Mouse (Mus musculus): ENCODE measurements at regions not wholly inside any gene's neighbourhood (a gene's known extent, or its start where the extent isn't known, plus 50 kb on each side); places are given as distances from the start of the nearest gene placed in this dataset.

DNA sequence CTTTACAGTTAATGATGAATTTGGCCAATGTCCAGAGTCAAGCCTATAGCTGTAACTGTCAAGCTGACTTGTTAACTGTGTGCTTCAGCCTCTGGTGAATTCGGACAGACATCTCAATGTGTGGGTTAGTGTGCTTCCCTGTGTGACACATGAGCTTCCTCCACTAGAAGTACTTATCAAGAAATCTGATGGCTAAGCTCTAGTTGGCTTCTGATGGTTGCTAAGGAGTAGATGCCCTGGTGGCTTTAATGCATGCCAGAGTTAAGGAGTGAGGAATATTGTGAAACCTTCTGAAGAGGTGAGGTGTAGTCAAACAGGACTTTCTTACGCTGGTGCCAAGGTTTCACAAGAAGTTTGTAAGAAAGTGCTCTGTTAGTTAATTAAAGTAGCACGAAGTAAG is 208.1 kb upstream of the Tet2 start:
- H3K9ac ChIP-seq (ENCODE audit: low read length): no peak overlapping the region
- no peak overlapping the region for H3K27ac ChIP-seq (ENCODE audit: low read length)
- H3K36me3 ChIP-seq (ENCODE audit: control insufficient read depth, insufficient read depth, low read length): no peaks in the 10 kb centered on the region
- 79% methylated on average over 3 of the region's 3 CpGs for WGBS
- H3K4me1 ChIP-seq (ENCODE audit: control insufficient read depth, insufficient read depth, low read length): peaks cover 14% of the 10 kb centered on the region
- H3K27me3 ChIP-seq (ENCODE audit: control insufficient read depth, insufficient read depth, low read length): no peaks in the 10 kb centered on the region
- no peak overlapping the region for H3K4me2 ChIP-seq (ENCODE audit: low read depth, low read length)
- no peaks in the 10 kb centered on the region for H3K9me3 ChIP-seq (replicated peaks; ENCODE audit: control insufficient read depth, low read length)
- H3K4me3 ChIP-seq (replicated peaks; ENCODE audit: low read length): no peak overlapping the region
- peak; percentile 31; the same call in 1 of the 2 replicates for ATAC-seq (ENCODE audit: insufficient read depth, low FRiP score)

DNA sequence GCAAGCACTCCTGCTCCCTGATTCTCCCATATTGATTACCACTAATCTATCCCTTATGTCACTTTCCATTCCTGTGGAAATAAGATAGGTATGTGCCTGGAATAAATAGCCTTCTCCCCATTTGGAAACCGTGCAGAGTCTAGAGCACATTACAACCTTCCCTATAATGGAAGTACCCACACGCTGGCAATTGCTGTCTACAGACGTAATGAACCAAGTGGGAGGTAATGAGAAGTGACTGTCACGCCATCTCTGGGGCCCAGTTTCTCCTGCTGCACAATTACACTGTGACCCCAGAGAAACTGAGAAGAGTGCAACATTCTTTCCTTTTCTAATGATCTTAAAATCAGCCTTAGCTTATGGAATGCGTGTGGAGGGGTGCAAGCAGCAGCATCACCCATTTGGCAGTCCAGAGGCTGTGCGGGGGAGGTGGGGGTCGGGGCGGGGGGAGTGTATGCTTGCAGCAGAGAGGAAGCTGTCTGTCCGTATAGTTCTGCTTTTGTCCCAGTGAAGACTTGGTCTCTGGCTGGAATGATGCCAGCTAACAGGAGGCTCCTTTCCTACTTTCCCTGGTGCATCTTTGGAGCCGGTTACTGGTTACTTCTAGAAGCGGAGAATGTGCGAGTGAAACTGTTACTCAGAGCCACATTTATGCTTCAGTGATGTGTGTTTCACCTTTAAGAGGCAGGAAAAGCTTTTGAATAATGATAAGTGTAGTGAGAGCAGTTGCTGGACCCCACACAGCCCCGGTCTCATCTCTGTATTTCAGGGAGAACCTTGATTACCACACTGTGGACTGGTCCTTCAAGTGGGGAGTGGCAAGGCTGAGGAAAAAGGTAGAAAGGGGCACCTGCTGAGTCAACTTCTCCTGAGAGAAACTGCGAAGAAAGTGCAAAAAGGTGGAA is 209.3 kb upstream of the Tet2 start:
- Histone ChIP-seq H3K27me3 (ENCODE audit: control insufficient read depth, insufficient read depth, low read length) (no peaks in the 10 kb centered on the region), H3K4me1 (ENCODE audit: control insufficient read depth, insufficient read depth, low read length) (peaks cover 21% of the 10 kb centered on the region), H3K9ac (ENCODE audit: low read length) (peak overlapping the region; percentile 39; the same call in 1 of the 2 replicates), H3K4me2 (ENCODE audit: low read depth, low read length) (peak overlapping the region; percentile 38), H3K36me3 (ENCODE audit: control insufficient read depth, insufficient read depth, low read length) (no peaks in the 10 kb centered on the region), H3K4me3 (replicated peaks; ENCODE audit: low read length) (no peak overlapping the region), H3K27ac (ENCODE audit: low read length) (peak overlapping the region; percentile 62), H3K9me3 (replicated peaks; ENCODE audit: control insufficient read depth, low read length) (no peaks in the 10 kb centered on the region)
- 0 out of 2 replicates have a peak, but pooled peaks have one; percentile 41 for ATAC-seq (ENCODE audit: insufficient read depth, low FRiP score)
- 37% methylated on average over 14 of the region's 14 CpGs for WGBS

DNA sequence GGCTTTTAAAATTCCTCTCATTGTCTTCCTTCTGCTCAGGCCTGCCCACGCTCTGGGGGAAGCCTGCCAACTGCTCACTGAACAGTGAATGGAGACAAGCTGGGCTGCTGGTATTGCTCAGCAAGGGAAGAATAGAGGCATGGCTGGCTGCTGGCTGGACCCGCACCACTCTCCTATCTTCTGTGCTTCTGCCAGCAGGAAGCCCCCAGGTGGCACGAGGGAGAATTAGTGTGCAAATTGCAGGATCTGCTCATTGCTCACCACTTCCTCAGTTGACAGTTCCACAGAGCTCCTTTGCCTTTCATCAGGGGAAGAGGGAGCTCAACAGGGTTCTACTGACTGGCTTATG is 209.9 kb upstream of the Tet2 start:
- H3K4me1 ChIP-seq (ENCODE audit: control insufficient read depth, insufficient read depth, low read length): peaks cover 21% of the 10 kb centered on the region
- WGBS: 12% methylated on average over 3 of the region's 3 CpGs
- H3K4me3 ChIP-seq (replicated peaks; ENCODE audit: low read length): no peak overlapping the region
- no peaks in the 10 kb centered on the region for H3K9me3 ChIP-seq (replicated peaks; ENCODE audit: control insufficient read depth, low read length)
- peak overlapping the region; percentile 39; the same call in 1 of the 2 replicates for H3K9ac ChIP-seq (ENCODE audit: low read length)
- H3K36me3 ChIP-seq (ENCODE audit: control insufficient read depth, insufficient read depth, low read length): no peaks in the 10 kb centered on the region
- H3K27me3 ChIP-seq (ENCODE audit: control insufficient read depth, insufficient read depth, low read length): no peaks in the 10 kb centered on the region
- ATAC-seq (ENCODE audit: insufficient read depth, low FRiP score): no peak
- peak overlapping the region; percentile 38; the same call in 1 of the 2 replicates for H3K4me2 ChIP-seq (ENCODE audit: low read depth, low read length)
- H3K27ac ChIP-seq (ENCODE audit: low read length): peak overlapping the region; percentile 62

DNA sequence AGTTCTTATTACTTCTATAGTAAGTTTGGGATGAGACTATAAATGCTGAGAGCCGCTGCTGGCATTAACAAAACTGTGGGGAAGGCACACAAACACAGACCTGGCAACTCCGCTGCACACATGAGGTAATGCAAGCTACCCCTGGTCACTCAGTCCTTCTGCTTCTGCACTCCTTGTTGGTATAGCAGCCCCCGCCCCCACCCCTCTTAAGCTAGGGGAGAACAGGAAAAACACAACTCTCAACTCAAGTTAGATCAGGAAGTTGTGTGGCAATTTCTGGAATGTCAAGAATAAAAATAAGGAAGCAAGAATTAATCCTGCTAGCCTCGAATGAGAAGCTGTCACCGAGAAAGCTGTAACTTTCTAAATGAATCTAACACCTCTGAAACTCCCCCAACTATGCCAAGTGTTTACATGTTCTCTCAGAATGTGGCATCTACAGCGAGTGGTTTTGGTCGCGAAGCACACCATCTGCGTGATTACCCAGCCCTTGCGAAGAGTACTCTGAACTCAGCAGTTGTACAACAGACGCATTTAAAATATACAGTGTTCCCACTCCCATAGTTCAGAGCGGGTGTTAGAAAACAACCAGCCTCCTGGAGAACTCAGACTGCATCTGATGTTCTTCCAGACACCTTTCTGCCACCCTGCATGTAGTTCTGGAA is 212.9 kb upstream of the Tet2 start:
- no peaks in the 10 kb centered on the region for H3K27me3 ChIP-seq (ENCODE audit: control insufficient read depth, insufficient read depth, low read length)
- H3K4me3 ChIP-seq (replicated peaks; ENCODE audit: low read length): no peak overlapping the region
- H3K9me3 ChIP-seq (replicated peaks; ENCODE audit: control insufficient read depth, low read length): no peaks in the 10 kb centered on the region
- ATAC-seq (ENCODE audit: insufficient read depth, low FRiP score): no peak
- H3K4me1 ChIP-seq (ENCODE audit: control insufficient read depth, insufficient read depth, low read length): peaks cover 21% of the 10 kb centered on the region
- peak overlapping the region; percentile 26 for H3K4me2 ChIP-seq (ENCODE audit: low read depth, low read length)
- H3K27ac ChIP-seq (ENCODE audit: low read length): no peak overlapping the region
- 34% methylated on average over 12 of the region's 12 CpGs for WGBS
- no peaks in the 10 kb centered on the region for H3K36me3 ChIP-seq (ENCODE audit: control insufficient read depth, insufficient read depth, low read length)
- H3K9ac ChIP-seq (ENCODE audit: low read length): no peak overlapping the region

DNA sequence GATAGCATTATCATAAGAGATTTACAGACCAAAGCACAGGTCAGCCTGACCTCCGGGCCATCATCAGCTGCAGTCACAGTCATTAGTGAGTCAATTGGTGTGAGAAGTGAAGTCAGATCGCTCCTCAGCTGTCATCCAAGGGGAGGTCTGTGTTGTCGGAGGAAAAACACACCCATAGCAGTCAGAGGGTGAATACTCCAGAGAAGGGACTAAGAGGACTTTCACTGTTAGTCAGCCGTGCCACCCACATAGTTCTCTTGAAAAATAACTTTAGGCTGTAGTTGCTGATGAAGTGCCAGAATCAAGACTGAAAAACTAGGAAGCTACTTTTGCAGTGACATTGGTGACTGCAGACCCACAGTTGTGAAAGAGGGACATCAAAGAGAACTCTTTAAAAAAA is 213.5 kb upstream of the Tet2 start:
- no peak overlapping the region for H3K4me3 ChIP-seq (replicated peaks; ENCODE audit: low read length)
- H3K9ac ChIP-seq (ENCODE audit: low read length): no peak overlapping the region
- WGBS: 14% methylated on average over 4 of the region's 4 CpGs
- peaks cover 21% of the 10 kb centered on the region for H3K4me1 ChIP-seq (ENCODE audit: control insufficient read depth, insufficient read depth, low read length)
- no peaks in the 10 kb centered on the region for H3K9me3 ChIP-seq (replicated peaks; ENCODE audit: control insufficient read depth, low read length)
- H3K4me2 ChIP-seq (ENCODE audit: low read depth, low read length): peak overlapping the region; percentile 26
- no peak overlapping the region for H3K27ac ChIP-seq (ENCODE audit: low read length)
- no peak for ATAC-seq (ENCODE audit: insufficient read depth, low FRiP score)
- H3K27me3 ChIP-seq (ENCODE audit: control insufficient read depth, insufficient read depth, low read length): no peaks in the 10 kb centered on the region
- no peaks in the 10 kb centered on the region for H3K36me3 ChIP-seq (ENCODE audit: control insufficient read depth, insufficient read depth, low read length)

DNA sequence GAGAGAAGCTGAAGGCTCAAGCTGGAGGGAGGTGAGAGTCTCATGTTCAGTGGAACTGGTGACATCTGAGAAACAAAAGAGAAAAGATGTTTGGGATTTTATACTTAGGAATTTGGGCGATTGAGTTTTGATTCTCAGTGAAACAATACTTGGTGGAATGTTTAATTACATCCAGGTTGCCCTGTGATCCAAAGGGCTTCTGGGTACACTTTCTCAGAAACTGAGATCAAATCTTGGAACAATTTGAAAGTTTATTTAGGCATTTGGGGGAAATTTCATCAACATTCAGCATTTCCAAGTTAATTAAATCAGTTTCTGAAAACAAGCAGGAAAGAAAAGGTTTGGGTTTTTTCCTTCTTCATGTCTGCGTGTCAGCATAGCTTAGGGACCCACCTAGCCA is 214.7 kb upstream of the Tet2 start:
- H3K4me1 ChIP-seq (ENCODE audit: control insufficient read depth, insufficient read depth, low read length): peaks cover 13% of the 10 kb centered on the region
- no peak for ATAC-seq (ENCODE audit: insufficient read depth, low FRiP score)
- WGBS: 77% methylated on average over 2 of the region's 2 CpGs
- H3K27ac ChIP-seq (ENCODE audit: low read length): no peak overlapping the region
- no peak overlapping the region for H3K4me3 ChIP-seq (replicated peaks; ENCODE audit: low read length)
- no peak overlapping the region for H3K4me2 ChIP-seq (ENCODE audit: low read depth, low read length)
- H3K9me3 ChIP-seq (replicated peaks; ENCODE audit: control insufficient read depth, low read length): no peaks in the 10 kb centered on the region
- H3K27me3 ChIP-seq (ENCODE audit: control insufficient read depth, insufficient read depth, low read length): no peaks in the 10 kb centered on the region
- no peaks in the 10 kb centered on the region for H3K36me3 ChIP-seq (ENCODE audit: control insufficient read depth, insufficient read depth, low read length)
- no peak overlapping the region for H3K9ac ChIP-seq (ENCODE audit: low read length)

DNA sequence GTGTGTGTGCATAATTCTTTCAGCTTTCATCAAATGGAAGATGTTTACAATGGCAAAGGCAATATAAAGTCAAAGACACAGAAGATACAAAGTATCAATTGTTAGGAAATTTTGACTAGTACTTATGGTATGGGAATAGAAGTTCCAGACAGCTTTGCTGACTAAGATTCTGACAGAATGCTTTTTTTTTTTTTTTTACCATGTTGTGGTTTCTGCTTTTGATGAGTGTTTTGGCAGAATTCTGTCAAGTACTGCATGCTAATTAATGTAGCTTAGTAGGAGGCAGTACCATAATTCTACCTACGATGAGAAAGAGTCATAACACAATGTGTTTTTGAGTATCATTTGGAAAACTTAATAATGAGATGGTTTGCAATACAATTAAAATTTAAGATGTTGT is 215.3 kb upstream of the Tet2 start:
- no peak overlapping the region for H3K4me2 ChIP-seq (ENCODE audit: low read depth, low read length)
- no peak overlapping the region for H3K9ac ChIP-seq (ENCODE audit: low read length)
- no peak for ATAC-seq (ENCODE audit: insufficient read depth, low FRiP score)
- H3K4me3 ChIP-seq (replicated peaks; ENCODE audit: low read length): no peak overlapping the region
- H3K9me3 ChIP-seq (replicated peaks; ENCODE audit: control insufficient read depth, low read length): no peaks in the 10 kb centered on the region
- peaks cover 7% of the 10 kb centered on the region; the same call in 1 of the 2 replicates for H3K4me1 ChIP-seq (ENCODE audit: control insufficient read depth, insufficient read depth, low read length)
- H3K36me3 ChIP-seq (ENCODE audit: control insufficient read depth, insufficient read depth, low read length): no peaks in the 10 kb centered on the region
- H3K27me3 ChIP-seq (ENCODE audit: control insufficient read depth, insufficient read depth, low read length): no peaks in the 10 kb centered on the region
- H3K27ac ChIP-seq (ENCODE audit: low read length): no peak overlapping the region
- 88% methylated on average over 1 of the region's 1 CpGs for WGBS

DNA sequence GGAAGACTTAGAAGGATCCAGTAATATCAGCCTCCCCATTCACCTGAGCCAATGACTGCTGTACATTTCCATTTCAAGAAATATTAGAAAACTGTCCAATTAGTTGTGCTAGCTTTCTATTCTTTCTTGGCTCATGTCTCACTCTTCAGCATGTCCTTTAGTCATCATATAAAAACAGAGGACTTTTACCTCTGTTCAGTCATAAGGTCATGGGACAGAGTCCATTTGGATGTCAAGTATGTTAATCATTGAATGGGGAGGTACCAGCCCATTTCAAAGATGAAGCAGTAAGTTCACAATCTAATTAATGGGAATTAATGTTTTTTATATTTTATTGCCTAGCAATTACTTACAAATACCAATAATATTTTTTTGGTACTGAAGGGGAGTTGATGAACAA is 218.8 kb upstream of the Tet2 start:
- H3K4me3 ChIP-seq (replicated peaks; ENCODE audit: low read length): no peak overlapping the region
- no peak overlapping the region for H3K9ac ChIP-seq (ENCODE audit: low read length)
- H3K36me3 ChIP-seq (ENCODE audit: control insufficient read depth, insufficient read depth, low read length): no peaks in the 10 kb centered on the region
- 0 out of 2 replicates have a peak, but pooled peaks cover under 1% of the 10 kb centered on the region for H3K4me1 ChIP-seq (ENCODE audit: control insufficient read depth, insufficient read depth, low read length)
- no peak overlapping the region for H3K27ac ChIP-seq (ENCODE audit: low read length)
- no peaks in the 10 kb centered on the region for H3K27me3 ChIP-seq (ENCODE audit: control insufficient read depth, insufficient read depth, low read length)
- no peak overlapping the region for H3K4me2 ChIP-seq (ENCODE audit: low read depth, low read length)
- no peaks in the 10 kb centered on the region for H3K9me3 ChIP-seq (replicated peaks; ENCODE audit: control insufficient read depth, low read length)
- ATAC-seq (ENCODE audit: insufficient read depth, low FRiP score): no peak

DNA sequence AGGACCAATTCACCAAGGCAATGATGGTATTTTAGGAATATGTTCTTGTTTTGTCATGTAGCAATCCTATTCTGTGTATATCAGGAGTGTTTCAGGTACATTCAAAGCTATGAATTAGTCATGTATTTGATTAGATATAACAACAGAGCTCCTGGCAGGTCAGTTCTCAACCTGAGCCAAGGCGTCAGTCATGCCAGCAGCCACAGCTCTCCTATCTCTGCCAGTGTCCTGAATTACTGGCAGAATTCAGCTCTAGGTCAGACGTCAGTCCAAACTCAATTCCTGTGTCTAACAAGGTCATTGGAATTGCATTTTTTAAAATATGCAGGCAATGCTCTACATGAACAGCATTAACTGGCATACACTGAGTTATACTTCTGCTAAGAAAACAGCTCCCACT is 228.6 kb upstream of the Tet2 start:
- no peak overlapping the region for H3K4me2 ChIP-seq (ENCODE audit: low read depth, low read length)
- no peak overlapping the region for H3K27ac ChIP-seq (ENCODE audit: low read length)
- H3K4me3 ChIP-seq (replicated peaks; ENCODE audit: low read length): no peak overlapping the region
- no peaks in the 10 kb centered on the region for H3K36me3 ChIP-seq (ENCODE audit: control insufficient read depth, insufficient read depth, low read length)
- no peaks in the 10 kb centered on the region for H3K27me3 ChIP-seq (ENCODE audit: control insufficient read depth, insufficient read depth, low read length)
- no peak overlapping the region for H3K9ac ChIP-seq (ENCODE audit: low read length)
- no peak for ATAC-seq (ENCODE audit: insufficient read depth, low FRiP score)
- no peaks in the 10 kb centered on the region for H3K9me3 ChIP-seq (replicated peaks; ENCODE audit: control insufficient read depth, low read length)
- H3K4me1 ChIP-seq (ENCODE audit: control insufficient read depth, insufficient read depth, low read length): no peaks in the 10 kb centered on the region
- WGBS: 62% methylated on average over 2 of the region's 2 CpGs

All from stomach, embryonic 16.5 days (tissue).